Mouse (Mus musculus): ENCODE data around the gene Fahd1. TPM values are rescaled to one million over a fixed set of nuclear protein-coding genes. Genes with fewer than 3 reads are reported as not detected.
A peak's percentile ranks its signal among the peaks of the same experiment; 100 is the strongest.

Fahd1 gene
- total RNA-seq, 2 experiments from 2014 or later: 15.6 to 16.2 TPM

GRCm38 (mm10) chr17:24885356-24886133, 35.4 kb upstream of the Fahd1 start:
- no peak for DNase-seq (ENCODE audit: low spot score in 2 of 2)

GRCm38 (mm10) chr17:24884391-24884790, 34.2 kb upstream of the Fahd1 start:
- DNase-seq (ENCODE audit: low spot score in 2 of 2): no peak

GRCm38 (mm10) chr17:24881738-24882440, 31.7 kb upstream of the Fahd1 start:
- no peak for DNase-seq (ENCODE audit: low spot score in 2 of 2)

- DNase-seq (ENCODE audit: low spot score in 2 of 2): no peak
Measured at GRCm38 (mm10) chr17:24878531-24878930, 28.4 kb upstream of the Fahd1 start.

GRCm38 (mm10) chr17:24878117-24878397, 27.9 kb upstream of the Fahd1 start:
- DNase-seq (ENCODE audit: low spot score in 2 of 2): no peak

GRCm38 (mm10) chr17:24877336-24878116, 27.4 kb upstream of the Fahd1 start:
- no peak for DNase-seq (ENCODE audit: low spot score in 2 of 2)

GRCm38 (mm10) chr17:24874989-24875388, 24.8 kb upstream of the Fahd1 start:
- no peak for DNase-seq (ENCODE audit: low spot score in 2 of 2)

GRCm38 (mm10) chr17:24874405-24874745, 24.2 kb upstream of the Fahd1 start:
- no peak for DNase-seq (ENCODE audit: low spot score in 2 of 2)

- no peak for DNase-seq (ENCODE audit: low spot score in 2 of 2)
Measured at GRCm38 (mm10) chr17:24873695-24874404, 23.7 kb upstream of the Fahd1 start.

GRCm38 (mm10) chr17:24867914-24868313, 17.8 kb upstream of the Fahd1 start:
- no peak for DNase-seq (ENCODE audit: low spot score in 2 of 2)

GRCm38 (mm10) chr17:24865776-24866175, 15.6 kb upstream of the Fahd1 start, which contains the start of gene Igfals:
Gene Igfals (plus strand): TSS chr17:24865997.
- no peak for DNase-seq (ENCODE audit: low spot score in 2 of 2)

- DNase-seq (ENCODE audit: low spot score in 2 of 2): no peak
Measured at GRCm38 (mm10) chr17:24861785-24862184, 11.6 kb upstream of the Fahd1 start.

- no peak for DNase-seq (ENCODE audit: low spot score in 2 of 2)
Measured at GRCm38 (mm10) chr17:24860076-24860475, 9.9 kb upstream of the Fahd1 start.

- peak; percentile 54 to 63 for DNase-seq (ENCODE audit: low spot score in 2 of 2)
Measured at GRCm38 (mm10) chr17:24858967-24859366, 8.8 kb upstream of the Fahd1 start.

GRCm38 (mm10) chr17:24857831-24858470, 7.8 kb upstream of the Fahd1 start:
- no peak for DNase-seq (ENCODE audit: low spot score in 2 of 2)

- no peak for DNase-seq (ENCODE audit: low spot score in 2 of 2)
Measured at GRCm38 (mm10) chr17:24856589-24856988, 6.4 kb upstream of the Fahd1 start.

- DNase-seq (ENCODE audit: low spot score in 2 of 2): no peak
Measured at GRCm38 (mm10) chr17:24855838-24856464, 5.8 kb upstream of the Fahd1 start.

GRCm38 (mm10) chr17:24851381-24852125, 1.4 kb upstream of the Fahd1 start:
- DNase-seq (ENCODE audit: low spot score in 2 of 2): no peak

GRCm38 (mm10) chr17:24850773-24851127, 586 bp upstream of the Fahd1 start:
- no peak for DNase-seq (ENCODE audit: low spot score in 2 of 2)

GRCm38 (mm10) chr17:24849733-24850064, 465 bp downstream of the Fahd1 start:
- DNase-seq (ENCODE audit: low spot score in 2 of 2): no peak

Data from layer of hippocampus, postnatal 10 days (tissue).